Mouse (Mus musculus) testis, adult 2 months (tissue): ENCODE measurements around the gene Mast4. TPM values are rescaled to one million over a fixed set of nuclear protein-coding genes. Genes with fewer than 3 reads are reported as not detected.

Experiments
- H3K27ac ChIP-seq: fragments of 200-500 bp; 2 replicates; pipeline ENCODE4 v1.5.1; 2012; ENCODE audit warnings: low read depth, low read length; ENCODE audit not compliant: control insufficient read depth, insufficient read depth
- H3K27me3 ChIP-seq: fragments of 200-500 bp; 2 replicates; pipeline ENCODE4 v1.6.1; 2012; ENCODE audit warnings: mild to moderate bottlenecking, low read length, moderate library complexity; ENCODE audit not compliant: control insufficient read depth, insufficient read depth
- H3K36me3 ChIP-seq: fragments of 200-500 bp; 2 replicates; pipeline ENCODE4 v1.6.1; 2012; ENCODE audit warnings: mild to moderate bottlenecking, low read length; ENCODE audit not compliant: control insufficient read depth, insufficient read depth
- H3K4me1 ChIP-seq: fragments of 200-500 bp; 2 replicates; pipeline ENCODE4 v1.6.1; 2012; ENCODE audit warnings: low read length; ENCODE audit not compliant: control insufficient read depth, insufficient read depth
- H3K4me3 ChIP-seq: fragments of 200-500 bp; 2 replicates; pipeline ENCODE4 v1.5.1; 2012; ENCODE audit warnings: low read depth, mild to moderate bottlenecking, low read length, moderate library complexity, mixed read lengths; ENCODE audit not compliant: control insufficient read depth
- CTCF ChIP-seq: fragments of 200-500 bp; IDR thresholded peaks from 2 replicates; pipeline ENCODE4 v1.5.1; 2012; ENCODE audit warnings: low read depth, mild to moderate bottlenecking, inconsistent platforms, low read length, moderate library complexity; ENCODE audit not compliant: control insufficient read depth, insufficient read depth, insufficient replicate concordance
- POLR2A ChIP-seq: fragments of 200-500 bp; IDR thresholded peaks from 2 replicates; pipeline ENCODE4 v1.6.1; 2012; ENCODE audit warnings: low read depth, mild to moderate bottlenecking, inconsistent platforms, low read length, moderate library complexity; ENCODE audit not compliant: control insufficient read depth
- polyA plus RNA-seq: library from polyadenylated mRNA; depleted of rRNA; stranded (reverse); fragments of >200 nt; gene quantifications from 2 replicates; pipeline ENCODE4 v1.2.3, GENCODE M21; 2012

Mast4 gene
- polyA plus RNA-seq, 1 experiment, result 5.3 TPM

DNA sequence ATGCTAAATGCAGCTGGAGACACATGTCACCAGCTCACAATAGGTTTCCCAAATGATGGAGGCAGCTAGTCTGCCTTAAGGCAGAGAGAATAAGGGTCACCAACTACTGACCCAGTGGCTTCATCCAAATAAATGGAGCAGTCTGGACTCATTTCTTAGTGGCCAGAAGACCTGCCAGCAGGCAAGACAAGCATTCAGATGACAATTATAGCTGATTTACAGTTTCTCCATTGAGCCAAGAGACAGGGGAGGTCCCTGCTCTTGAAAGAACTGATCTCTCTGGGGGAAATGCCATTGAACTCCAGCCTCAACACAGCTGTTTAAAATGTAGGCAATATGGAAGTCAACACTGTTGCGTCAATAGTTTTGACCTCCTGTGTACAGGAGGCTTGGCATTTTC is 332.5 kb downstream of the Mast4 start:
- Histone ChIP-seq H3K27me3 (no peaks in the 10 kb centered on the region), H3K4me3 (no peak overlapping the region), H3K27ac (no peak overlapping the region), H3K4me1 (no peaks in the 10 kb centered on the region), H3K36me3 (no peaks in the 10 kb centered on the region)
- TF ChIP-seq POLR2A (no peak), CTCF (no peak)

DNA sequence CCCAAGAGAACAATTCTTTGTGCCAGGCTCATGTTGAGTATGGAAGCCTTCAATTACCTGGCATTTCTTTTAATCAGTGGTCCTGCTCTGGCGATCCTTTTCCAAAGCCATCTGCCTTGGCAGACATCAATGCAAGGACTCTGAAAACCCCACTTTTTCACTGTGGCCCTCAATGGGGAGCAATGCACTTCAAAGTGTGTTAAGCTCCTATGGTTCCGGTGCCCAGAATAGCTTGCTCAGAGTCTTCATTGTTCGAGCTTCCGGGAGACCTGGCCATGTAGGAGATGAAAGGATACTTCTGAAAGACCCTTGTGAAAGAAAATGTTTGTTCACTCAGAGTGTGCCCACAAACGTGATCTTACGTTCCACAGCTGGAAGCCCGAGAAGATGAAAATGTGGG is 333.4 kb downstream of the Mast4 start:
- H3K27ac ChIP-seq, result no peak overlapping the region
- no peak for TF ChIP-seq POLR2A
- no peak for TF ChIP-seq CTCF
- H3K4me1 ChIP-seq, result no peaks in the 10 kb centered on the region
- H3K27me3 ChIP-seq, result no peaks in the 10 kb centered on the region
- H3K4me3 ChIP-seq, result no peak overlapping the region
- no peaks in the 10 kb centered on the region for H3K36me3 ChIP-seq

DNA sequence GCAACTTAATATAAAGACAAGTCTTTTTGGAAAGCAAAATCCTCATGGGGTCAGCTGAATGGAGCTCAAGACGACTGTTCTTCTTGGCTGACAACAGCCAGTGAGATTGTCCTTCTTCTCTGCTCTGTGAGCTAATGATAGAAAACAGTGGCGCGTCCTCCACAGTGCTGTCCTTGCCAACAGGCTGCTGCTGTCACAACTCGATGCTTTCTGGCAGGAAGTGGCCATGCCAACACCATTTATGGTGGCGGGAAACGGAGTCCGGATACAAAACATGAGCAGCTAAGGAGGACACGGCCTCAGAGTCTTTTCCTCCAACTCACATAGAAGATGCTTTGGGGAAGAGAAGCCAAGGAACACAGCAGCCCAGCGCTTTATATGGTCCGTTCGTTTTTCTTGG is 340.2 kb downstream of the Mast4 start:
- no peaks in the 10 kb centered on the region for H3K4me1 ChIP-seq
- no peak overlapping the region for H3K27ac ChIP-seq
- no peak for TF ChIP-seq POLR2A
- no peak overlapping the region for H3K4me3 ChIP-seq
- no peaks in the 10 kb centered on the region for H3K36me3 ChIP-seq
- H3K27me3 ChIP-seq, result no peaks in the 10 kb centered on the region

DNA sequence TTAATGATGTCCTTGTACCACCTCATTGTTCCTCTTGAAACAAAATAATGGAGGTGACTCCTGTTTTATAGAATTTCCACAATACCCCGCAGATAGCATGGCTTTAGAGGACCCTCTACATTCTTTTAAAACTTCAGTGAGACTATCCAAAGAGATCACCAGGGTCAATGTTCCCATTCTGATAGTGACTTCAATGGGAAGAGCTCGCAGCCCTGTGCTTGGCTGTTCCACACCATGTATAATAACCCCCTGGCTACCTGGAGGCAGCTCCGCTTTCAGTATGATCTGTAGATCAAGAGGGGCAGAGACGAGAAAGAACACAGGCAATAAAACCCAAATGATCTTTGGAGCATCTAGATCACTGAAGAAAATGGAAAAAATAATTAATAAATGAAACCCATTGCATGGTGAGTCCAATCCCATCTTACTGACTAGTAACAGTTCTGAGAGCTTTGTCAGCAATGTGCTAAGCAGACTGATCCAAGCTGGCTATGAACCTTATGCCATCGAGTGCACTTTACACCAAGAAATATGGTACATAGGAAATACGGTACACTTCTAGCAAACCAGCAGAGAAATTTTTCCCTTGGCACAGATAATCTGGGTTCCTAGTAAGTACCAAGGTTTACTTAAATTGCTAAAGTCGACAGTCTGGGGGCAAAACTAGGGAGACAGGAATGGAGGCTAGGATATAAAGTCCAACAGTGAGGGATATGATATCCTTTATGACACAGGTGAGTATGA is 341.4 kb downstream of the Mast4 start:
- H3K4me1 ChIP-seq, result no peaks in the 10 kb centered on the region
- H3K4me3 ChIP-seq, result no peak overlapping the region
- H3K36me3 ChIP-seq, result no peaks in the 10 kb centered on the region
- no peak overlapping the region for H3K27ac ChIP-seq
- no peaks in the 10 kb centered on the region for H3K27me3 ChIP-seq
- no peak for TF ChIP-seq CTCF
- no peak for TF ChIP-seq POLR2A

DNA sequence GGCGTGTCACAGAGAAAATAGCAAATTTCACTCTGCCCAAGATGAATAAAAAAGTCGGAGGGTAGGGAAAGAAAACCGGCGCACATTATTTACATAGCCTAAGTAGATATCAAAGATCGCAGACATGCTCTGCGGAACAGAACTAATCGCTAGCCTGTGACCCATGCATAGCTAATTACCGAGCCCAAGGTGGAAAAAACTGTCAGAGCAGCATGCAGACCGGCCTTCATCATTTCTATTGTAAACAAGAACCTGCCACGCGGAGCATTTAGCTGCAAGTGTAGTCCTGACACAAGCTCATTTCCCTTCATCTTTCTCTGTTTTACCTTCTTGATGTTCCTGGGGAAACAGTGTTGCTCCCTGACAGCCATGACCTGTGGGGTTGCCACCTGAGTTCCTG is 342.4 kb downstream of the Mast4 start:
- Histone ChIP-seq H3K36me3 (no peaks in the 10 kb centered on the region), H3K4me1 (no peaks in the 10 kb centered on the region), H3K4me3 (no peak overlapping the region), H3K27me3 (no peaks in the 10 kb centered on the region), H3K27ac (no peak overlapping the region)
- TF ChIP-seq POLR2A (no peak), CTCF (no peak)

DNA sequence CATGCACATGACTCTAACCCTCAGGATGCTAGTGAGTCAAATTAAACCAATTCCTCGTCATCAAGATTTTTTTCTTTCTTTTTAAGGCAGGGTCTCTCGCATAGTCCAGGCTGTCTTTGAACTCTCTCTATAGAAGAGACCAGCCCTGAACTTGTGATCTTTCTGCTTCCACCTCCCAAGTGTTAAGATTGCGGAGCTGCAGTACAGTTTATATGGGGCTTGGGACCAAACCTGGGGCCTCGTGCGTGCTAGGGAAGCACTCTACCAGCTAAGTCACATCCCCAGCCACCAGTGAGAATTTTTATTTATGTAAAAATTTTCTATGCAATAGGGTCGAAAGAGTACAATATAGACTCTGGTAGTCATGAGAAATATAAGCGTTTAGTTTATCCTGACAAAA is 343.1 kb downstream of the Mast4 start:
- no peaks in the 10 kb centered on the region for H3K36me3 ChIP-seq
- H3K27me3 ChIP-seq, result no peaks in the 10 kb centered on the region
- H3K27ac ChIP-seq, result no peak overlapping the region
- TF ChIP-seq POLR2A, result no peak
- no peak for TF ChIP-seq CTCF
- H3K4me1 ChIP-seq, result no peaks in the 10 kb centered on the region
- no peak overlapping the region for H3K4me3 ChIP-seq

DNA sequence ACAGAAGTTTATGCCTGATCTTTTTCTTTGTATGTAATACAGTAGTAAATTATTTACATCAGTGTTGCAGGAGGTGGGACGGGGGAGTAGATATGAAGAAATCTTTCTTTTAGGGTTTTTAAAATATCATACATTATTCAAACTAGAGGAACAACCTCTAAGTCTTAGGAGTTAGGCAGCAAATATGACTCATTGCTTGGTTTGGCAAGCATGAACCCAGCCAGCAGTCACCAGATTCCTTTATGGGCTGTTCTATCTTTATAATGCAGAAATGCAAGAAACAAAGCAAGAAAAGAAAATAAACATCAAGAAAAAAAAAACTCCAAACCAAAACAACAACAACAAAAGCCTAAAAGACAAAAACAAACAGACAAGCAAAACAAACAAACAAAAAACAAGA is 344.2 kb downstream of the Mast4 start:
- Histone ChIP-seq H3K27ac (no peak overlapping the region), H3K4me3 (no peak overlapping the region)
- TF ChIP-seq POLR2A (no peak), CTCF (no peak)

DNA sequence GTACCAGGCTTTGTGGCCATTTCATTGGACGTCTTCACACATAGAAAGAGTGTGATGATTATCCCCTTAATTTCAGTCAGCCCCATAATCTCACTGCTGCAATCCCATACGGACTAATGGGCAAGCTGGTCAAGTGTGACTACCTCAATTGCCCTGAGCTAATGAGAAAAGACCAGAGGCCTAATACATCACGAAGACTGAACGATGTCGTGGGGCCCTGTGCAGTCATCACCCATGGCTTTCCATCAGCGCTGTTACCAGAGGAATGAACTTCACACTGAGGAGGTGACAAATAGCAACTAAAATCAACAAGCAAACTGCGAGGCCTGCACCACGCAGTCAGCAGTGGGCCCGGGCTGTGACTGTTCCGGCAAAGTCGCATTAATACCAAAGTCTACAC is 344.7 kb downstream of the Mast4 start:
- Histone ChIP-seq H3K27ac (no peak overlapping the region), H3K4me1 (no peaks in the 10 kb centered on the region), H3K27me3 (no peaks in the 10 kb centered on the region), H3K36me3 (no peaks in the 10 kb centered on the region), H3K4me3 (no peak overlapping the region)
- no peak for TF ChIP-seq CTCF
- TF ChIP-seq POLR2A, result no peak

More for the DNA sequence above, 344.2 kb downstream of the Mast4 start:
- Histone ChIP-seq H3K36me3 (no peaks in the 10 kb centered on the region), H3K27me3 (no peaks in the 10 kb centered on the region), H3K4me1 (no peaks in the 10 kb centered on the region)
